Mouse (Mus musculus) C2C12 (cell line): ENCODE measurements at regions not wholly inside any gene's neighbourhood (a gene's known extent, or its start where the extent isn't known, plus 50 kb on each side); places are given as distances from the start of the nearest gene placed in this dataset.

ENCODE experiments used
- H3K27me3 ChIP-seq: one replicate; pipeline ENCODE4 v1.6.1; 2011; ENCODE audit not compliant: control insufficient read depth, insufficient read depth, insufficient read length
- H3K36me3 ChIP-seq: one replicate; pipeline ENCODE4 v1.6.1; 2011; ENCODE audit not compliant: control insufficient read depth, insufficient read depth
- H3K4me3 ChIP-seq: one replicate; pipeline ENCODE4 v1.5.1; 2011; ENCODE audit warnings: mild to moderate bottlenecking, control low read depth; ENCODE audit not compliant: poor library complexity, insufficient read depth, severe bottlenecking
- H3K79me2 ChIP-seq: one replicate; pipeline ENCODE4 v1.6.1; 2011; ENCODE audit not compliant: control insufficient read depth, insufficient read depth
- H3K79me3 ChIP-seq: one replicate; pipeline ENCODE4 v1.6.1; 2011; ENCODE audit warnings: low read depth, control low read depth
- H3ac ChIP-seq: one replicate; pipeline ENCODE3; 2011; ENCODE audit warnings: low read depth; ENCODE audit not compliant: control insufficient read depth, insufficient read length
- CEBPB ChIP-seq: IDR thresholded peaks from one replicate; pipeline ENCODE4 v1.6.1; 2011; ENCODE audit warnings: low read depth, mild to moderate bottlenecking, control low read depth, moderate library complexity
- CTCF ChIP-seq: IDR thresholded peaks from one replicate; pipeline ENCODE4 v1.5.1; 2011; ENCODE audit not compliant: control insufficient read depth, insufficient read depth, insufficient read length
- FOSL1 ChIP-seq: IDR thresholded peaks from one replicate; pipeline ENCODE4 v1.8.0; 2011; ENCODE audit warnings: mild to moderate bottlenecking, low read length; ENCODE audit not compliant: poor library complexity, insufficient read depth, severe bottlenecking
- MAX ChIP-seq: IDR thresholded peaks from one replicate; pipeline ENCODE4 v1.6.1; 2011; ENCODE audit warnings: mild to moderate bottlenecking, control low read depth
- MYOD1 ChIP-seq: IDR thresholded peaks from one replicate; pipeline ENCODE4 v1.6.1; 2011; ENCODE audit warnings: low read depth; ENCODE audit not compliant: control insufficient read depth, insufficient read length
- MYOG ChIP-seq: IDR thresholded peaks from one replicate; pipeline ENCODE4 v1.6.1; 2011; ENCODE audit not compliant: control insufficient read depth, insufficient read length; ENCODE audit errors: extremely low read depth
- USF1 ChIP-seq: IDR thresholded peaks from one replicate; pipeline ENCODE4 v1.6.1; 2011; ENCODE audit warnings: low read depth, mild to moderate bottlenecking, control low read depth, moderate library complexity

DNA sequence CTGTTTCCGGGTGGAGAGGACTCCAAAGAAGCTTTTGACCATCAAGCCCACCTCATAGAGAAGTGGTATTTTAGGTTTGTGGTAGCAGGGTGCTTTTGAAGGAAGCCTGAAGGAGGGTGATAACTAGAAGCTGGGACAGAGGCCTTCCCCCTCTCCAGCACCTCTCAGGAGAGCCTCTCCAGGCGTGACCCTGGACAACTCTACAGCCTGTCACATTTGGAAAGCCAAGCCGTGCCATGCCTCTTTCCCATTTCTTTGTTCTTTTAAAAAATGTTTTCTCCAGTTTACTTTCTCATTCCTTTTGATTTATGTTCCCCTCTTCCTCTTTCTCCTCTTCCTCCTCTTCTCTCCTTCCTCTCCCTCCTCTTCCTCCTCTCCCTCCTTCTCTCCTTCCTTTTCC is 160.4 kb upstream of the Ppp2r3a start:
- H3K79me2 ChIP-seq: no peaks in the 10 kb centered on the region
- H3K79me3 ChIP-seq: no peaks in the 10 kb centered on the region
- H3K36me3 ChIP-seq: no peaks in the 10 kb centered on the region
- no peaks in the 10 kb centered on the region for H3K27me3 ChIP-seq
- TF ChIP-seq FOSL1 (no peak), USF1 (no peak), MYOD1 (no peak), CEBPB (no peak), MAX (no peak), CTCF (no peak), MYOG (no peak)
- no peak overlapping the region for H3ac ChIP-seq
- H3K4me3 ChIP-seq: no peak overlapping the region

DNA sequence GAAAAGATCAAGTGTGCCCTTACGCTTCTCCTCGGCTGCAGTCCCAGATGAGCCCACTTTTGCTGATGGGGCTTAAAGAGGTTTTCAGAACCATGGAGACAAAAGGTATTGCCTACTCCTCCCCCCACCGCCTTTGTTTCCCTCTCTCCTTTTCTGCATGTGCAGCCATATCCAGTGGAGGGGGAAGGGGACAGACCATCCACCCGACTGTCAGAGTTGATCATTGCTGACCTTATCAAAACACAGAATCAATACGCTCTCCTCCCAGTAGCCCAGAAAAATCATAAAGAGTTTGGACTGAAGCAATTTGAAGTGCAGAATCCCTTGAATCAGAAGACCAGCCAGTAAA is 159.9 kb upstream of the Ppp2r3a start:
- H3K79me2 ChIP-seq: no peaks in the 10 kb centered on the region
- TF ChIP-seq CTCF: no peak
- no peak for TF ChIP-seq MYOG
- TF ChIP-seq MYOD1: no peak
- no peak for TF ChIP-seq FOSL1
- TF ChIP-seq CEBPB: no peak
- no peak for TF ChIP-seq USF1
- TF ChIP-seq MAX: no peak
- H3K27me3 ChIP-seq: no peaks in the 10 kb centered on the region
- H3K36me3 ChIP-seq: no peaks in the 10 kb centered on the region
- no peaks in the 10 kb centered on the region for H3K79me3 ChIP-seq
- no peak overlapping the region for H3K4me3 ChIP-seq
- no peak overlapping the region for H3ac ChIP-seq

DNA sequence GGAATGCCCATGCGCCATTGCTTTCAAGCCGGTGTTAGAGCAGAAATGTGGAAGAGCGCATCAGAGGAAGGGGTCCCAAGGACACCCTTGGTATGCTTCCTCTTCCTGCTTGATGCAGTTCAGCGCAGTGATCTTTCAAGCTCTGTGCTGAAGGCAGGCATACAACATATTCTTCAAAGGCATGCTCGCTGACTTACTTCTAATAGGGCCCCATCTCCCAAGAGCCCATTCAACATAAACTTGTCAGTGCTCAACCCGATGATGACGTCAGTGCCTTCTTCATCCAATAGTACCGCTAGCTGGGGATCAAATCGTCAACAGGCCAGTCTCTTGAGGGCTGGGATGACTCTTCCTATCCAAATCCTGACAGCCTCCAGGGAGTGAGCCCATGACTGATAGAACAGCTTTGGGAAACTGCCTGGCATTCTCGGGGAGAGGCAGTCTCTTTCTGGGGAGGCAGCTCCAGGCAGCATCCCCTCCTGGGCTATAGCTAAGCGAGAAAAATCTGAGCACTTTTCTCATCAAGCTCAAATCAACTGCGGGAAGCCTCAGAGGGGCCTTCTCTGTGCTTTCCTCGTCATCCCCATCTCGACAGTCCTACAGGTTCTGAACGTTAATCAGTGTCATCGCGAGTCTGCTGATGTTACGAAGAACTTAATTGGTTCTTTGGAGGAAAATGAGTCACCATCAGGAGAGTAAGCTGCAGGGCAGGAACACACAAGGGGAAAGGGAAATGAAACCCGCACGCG is 159.4 kb upstream of the Ppp2r3a start:
- Histone ChIP-seq H3K79me2 (no peaks in the 10 kb centered on the region), H3K4me3 (no peak overlapping the region), H3K27me3 (no peaks in the 10 kb centered on the region), H3K36me3 (no peaks in the 10 kb centered on the region), H3ac (no peak overlapping the region), H3K79me3 (no peaks in the 10 kb centered on the region)
- TF ChIP-seq USF1 (no peak), MAX (no peak), MYOD1 (no peak), MYOG (no peak), CTCF (no peak), CEBPB (no peak)

DNA sequence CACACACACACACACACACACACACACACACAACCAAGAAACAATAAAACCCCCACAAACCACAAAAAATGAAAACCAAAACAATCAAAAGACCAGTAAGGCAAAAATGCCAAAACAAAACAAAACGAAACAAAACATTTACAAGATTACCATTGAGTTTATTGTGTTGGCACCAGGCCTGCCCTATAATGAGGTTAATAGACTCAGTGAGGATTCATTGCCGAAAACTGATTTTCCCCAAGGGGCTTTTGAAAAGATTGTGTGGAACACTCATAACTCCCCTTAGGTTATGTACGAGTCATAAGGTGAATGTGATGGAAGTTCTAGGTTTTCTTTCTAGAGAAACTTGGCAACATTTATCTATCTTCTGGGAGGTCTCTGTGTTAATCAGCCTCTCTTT is 158.8 kb upstream of the Ppp2r3a start:
- no peaks in the 10 kb centered on the region for H3K79me2 ChIP-seq
- H3K79me3 ChIP-seq: no peaks in the 10 kb centered on the region
- H3ac ChIP-seq: no peak overlapping the region
- H3K27me3 ChIP-seq: no peaks in the 10 kb centered on the region
- H3K4me3 ChIP-seq: no peak overlapping the region
- no peaks in the 10 kb centered on the region for H3K36me3 ChIP-seq
- TF ChIP-seq USF1 (no peak), FOSL1 (no peak), CTCF (no peak), CEBPB (no peak), MYOG (no peak), MAX (no peak), MYOD1 (no peak)

DNA sequence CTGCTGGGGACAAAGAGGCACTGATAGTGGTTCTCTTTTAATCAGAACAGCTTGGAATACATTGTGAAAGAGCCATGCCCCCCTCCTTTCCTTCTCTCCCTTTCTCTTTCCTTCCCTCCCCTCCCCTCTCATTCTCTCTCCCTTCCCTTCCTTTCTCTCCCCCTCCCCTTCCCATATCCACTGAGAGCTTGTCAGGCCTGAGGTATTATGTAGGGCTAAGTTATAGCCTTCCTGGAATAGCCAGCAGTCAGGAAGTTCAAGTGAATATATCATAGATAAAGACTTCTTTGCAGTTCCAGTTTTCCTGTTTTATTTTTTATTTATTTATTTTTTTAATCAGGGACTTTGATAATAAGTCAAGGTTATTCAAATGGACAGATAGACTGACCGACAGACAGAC is 156.5 kb upstream of the Ppp2r3a start:
- Histone ChIP-seq H3K4me3 (no peak overlapping the region), H3ac (no peak overlapping the region), H3K79me3 (no peaks in the 10 kb centered on the region), H3K27me3 (no peaks in the 10 kb centered on the region), H3K79me2 (no peaks in the 10 kb centered on the region), H3K36me3 (no peaks in the 10 kb centered on the region)
- TF ChIP-seq CEBPB (no peak), CTCF (no peak), MYOG (no peak), FOSL1 (no peak), MYOD1 (no peak), MAX (no peak), USF1 (no peak)
